Mouse (Mus musculus): ENCODE measurements around the gene Tmem177.

Tmem177 gene

GRCm38 (mm10) chr1:119891149-119891548, 21.9 kb downstream of the Tmem177 start:
- DNase-seq (ENCODE audit: low read depth, low spot score): no peak

GRCm38 (mm10) chr1:119889347-119889746, 23.7 kb downstream of the Tmem177 start:
- DNase-seq (ENCODE audit: low read depth, low spot score): no peak

GRCm38 (mm10) chr1:119886320-119886719, 26.7 kb downstream of the Tmem177 start:
- DNase-seq (ENCODE audit: low read depth, low spot score): no peak

- DNase-seq (ENCODE audit: low read depth, low spot score): no peak
Observed at GRCm38 (mm10) chr1:119884272-119884671, 28.7 kb downstream of the Tmem177 start.

- DNase-seq (ENCODE audit: low read depth, low spot score): no peak
Observed at GRCm38 (mm10) chr1:119878909-119879308, 34.1 kb downstream of the Tmem177 start.

GRCm38 (mm10) chr1:119877469-119877868, 35.5 kb downstream of the Tmem177 start:
- DNase-seq (ENCODE audit: low read depth, low spot score): no peak

- DNase-seq (ENCODE audit: low read depth, low spot score): no peak
Observed at GRCm38 (mm10) chr1:119868395-119869161, 44.4 kb downstream of the Tmem177 start.

- no peak for DNase-seq (ENCODE audit: low read depth, low spot score)
Observed at GRCm38 (mm10) chr1:119867300-119867699, 45.7 kb downstream of the Tmem177 start.

- DNase-seq (ENCODE audit: low read depth, low spot score): no peak
Observed at GRCm38 (mm10) chr1:119865311-119865710, 47.7 kb downstream of the Tmem177 start.

GRCm38 (mm10) chr1:119863507-119864296, 49.3 kb downstream of the Tmem177 start:
- no peak for DNase-seq (ENCODE audit: low read depth, low spot score)

- no peak for DNase-seq (ENCODE audit: low read depth, low spot score)
Observed at GRCm38 (mm10) chr1:119859566-119859965, 53.4 kb downstream of the Tmem177 start.

All from c-Kit-negative CD71-positive TER-119-positive erythroid progenitor cells, embryonic 14.5 days (primary cell).